Mouse (Mus musculus) granulocyte monocyte progenitor cell, adult 5-6 weeks (primary cell): ENCODE measurements around the gene Ryk. TPM values are rescaled to one million over a fixed set of nuclear protein-coding genes. Genes with fewer than 3 reads are reported as not detected.

Experiments
- ATAC-seq: replicated peaks from 2 replicates; pipeline ENCODE4 v1.8.0; 2016; ENCODE audit warnings: mild to moderate bottlenecking, moderate TSS enrichment, inconsistent platforms; ENCODE audit not compliant: poor library complexity, severe bottlenecking
- total RNA-seq, 2 experiments: library from RNA; stranded (forward) in 1 of 2; stranded (reverse) in 1 of 2; fragments of 200-712, 200-1000 nt in 1 of 2; fragments of >200 nt in 1 of 2; fragmentation: Nextera tagmentation in 1 of 2; gene quantifications; 2 replicates each; pipeline ENCODE4 v1.2.3; 2014 to 2017

Ryk gene
- total RNA-seq, 2 experiments from 2014 or later: 0.10 to 2.9 TPM

- ATAC-seq: no peak
Measured at GRCm38 (mm10) chr9:102852076-102853022, 17.6 kb downstream of the Ryk start.

- no peak for ATAC-seq
Measured at GRCm38 (mm10) chr9:102857856-102858255, 23.1 kb downstream of the Ryk start.

- ATAC-seq: no peak
Measured at GRCm38 (mm10) chr9:102858283-102858682, 23.6 kb downstream of the Ryk start.

GRCm38 (mm10) chr9:102859399-102859798 is 24.7 kb downstream of the Ryk start:
- no peak for ATAC-seq

GRCm38 (mm10) chr9:102859963-102860362 is 25.2 kb downstream of the Ryk start:
- ATAC-seq: peak; percentile 99

- no peak for ATAC-seq
Measured at GRCm38 (mm10) chr9:102860802-102861469, 26.2 kb downstream of the Ryk start.

GRCm38 (mm10) chr9:102861789-102862188 is 27.1 kb downstream of the Ryk start:
- ATAC-seq: no peak

- ATAC-seq: no peak
Measured at GRCm38 (mm10) chr9:102862260-102862659, 27.5 kb downstream of the Ryk start.

- ATAC-seq: no peak
Measured at GRCm38 (mm10) chr9:102863876-102864545, 29.3 kb downstream of the Ryk start.

GRCm38 (mm10) chr9:102864931-102865330 is 30.2 kb downstream of the Ryk start:
- no peak for ATAC-seq

- ATAC-seq: no peak
Measured at GRCm38 (mm10) chr9:102865946-102866737, 31.4 kb downstream of the Ryk start.

- peak; percentile 96 for ATAC-seq
Measured at GRCm38 (mm10) chr9:102866893-102867292, 32.2 kb downstream of the Ryk start.

- no peak for ATAC-seq
Measured at GRCm38 (mm10) chr9:102867516-102867915, 32.8 kb downstream of the Ryk start.

GRCm38 (mm10) chr9:102868451-102868850 is 33.7 kb downstream of the Ryk start:
- no peak for ATAC-seq

GRCm38 (mm10) chr9:102876054-102876690 is 41.5 kb downstream of the Ryk start:
- ATAC-seq: no peak

- ATAC-seq: no peak
Measured at GRCm38 (mm10) chr9:102877916-102878315, 43.2 kb downstream of the Ryk start.

- ATAC-seq: peak; percentile 98
Measured at GRCm38 (mm10) chr9:102879545-102879944, 44.8 kb downstream of the Ryk start.

GRCm38 (mm10) chr9:102884703-102885102 is 50.0 kb downstream of the Ryk start:
- ATAC-seq: no peak

GRCm38 (mm10) chr9:102890166-102890565 is 55.4 kb downstream of the Ryk start:
- peak; percentile 74 for ATAC-seq
